Mouse (Mus musculus) left cerebral cortex, adult 2 months (tissue): ENCODE measurements at regions not wholly inside any gene's neighbourhood (a gene's known extent, or its start where the extent isn't known, plus 50 kb on each side); places are given as distances from the start of the nearest gene placed in this dataset.

Experiments used
- DNase-seq, 2 experiments: peaks; one replicate each; pipeline ENCODE4 v3.0.0; 2021 to 2022; ENCODE audit warnings: low spot score in 2 of 2, mixed read lengths in 1 of 2; ENCODE audit errors: extremely low spot score in 1 of 2
- H3K27ac ChIP-seq: fragments of 200-600 bp; 2 replicates; pipeline ENCODE4 v1.8.1; 2022
- H3K4me3 ChIP-seq: fragments of 200-600 bp; 2 replicates; pipeline ENCODE4 v1.8.1; 2022
- CTCF ChIP-seq: fragments of 200-600 bp; IDR thresholded peaks from 2 replicates; pipeline ENCODE4 v1.8.1; 2022; ENCODE audit warnings: antibody characterized with exemption, mild to moderate bottlenecking, moderate library complexity
- intact Hi-C: fragments of 180-260 bp; cut with DNase I; formaldehyde crosslinking; loops from one replicate; pipeline ENCODE4 v1.15.1; 2025

DNA sequence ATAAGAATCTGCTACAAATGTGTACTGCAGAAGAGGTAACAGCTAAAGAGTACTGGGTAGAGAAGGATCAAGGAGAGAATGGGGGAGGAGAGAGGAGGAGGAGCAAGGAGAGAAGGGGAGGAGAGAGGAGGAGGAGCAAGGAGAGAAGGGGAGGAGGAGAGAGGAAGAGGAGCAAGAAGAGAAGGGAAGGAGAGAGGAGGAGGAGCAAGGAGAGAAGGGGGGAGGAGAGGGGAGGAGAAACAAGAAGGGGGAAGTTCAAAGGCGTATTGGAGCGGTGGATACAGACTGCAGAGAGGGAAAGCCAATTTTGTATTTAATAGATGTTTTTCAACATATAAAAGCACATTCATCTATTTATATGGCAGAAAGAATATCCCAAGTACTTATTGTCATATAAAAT lies 407.6 kb downstream of the Rnd3 start:
- intact Hi-C loops = no loop called here
- no peak overlapping the region for H3K4me3 ChIP-seq
- no peak for TF ChIP-seq CTCF
- H3K27ac ChIP-seq = no peak overlapping the region
- no peak for DNase-seq

DNA sequence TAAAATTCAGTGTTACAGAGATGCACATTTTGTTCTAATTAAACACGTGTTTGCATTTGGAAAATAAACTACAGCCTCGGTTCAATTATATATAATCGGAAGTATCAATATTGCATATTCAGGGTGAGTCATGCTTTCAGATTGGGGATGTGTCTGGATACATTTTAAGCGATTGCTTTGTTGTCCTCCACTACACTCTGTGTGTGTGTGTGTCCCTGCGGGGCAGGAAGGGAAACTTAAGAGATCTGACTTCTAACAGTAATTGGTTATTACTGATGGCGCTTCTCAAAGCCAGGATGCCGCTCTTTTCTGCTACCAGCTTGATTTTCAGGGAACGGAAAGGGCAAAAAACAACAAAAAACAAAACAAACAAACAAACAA lies 409.3 kb downstream of the Rnd3 start:
- no peak for DNase-seq
- intact Hi-C loops = no loop called here
- TF ChIP-seq CTCF = no peak
- no peak overlapping the region for H3K27ac ChIP-seq
- no peak overlapping the region for H3K4me3 ChIP-seq

DNA sequence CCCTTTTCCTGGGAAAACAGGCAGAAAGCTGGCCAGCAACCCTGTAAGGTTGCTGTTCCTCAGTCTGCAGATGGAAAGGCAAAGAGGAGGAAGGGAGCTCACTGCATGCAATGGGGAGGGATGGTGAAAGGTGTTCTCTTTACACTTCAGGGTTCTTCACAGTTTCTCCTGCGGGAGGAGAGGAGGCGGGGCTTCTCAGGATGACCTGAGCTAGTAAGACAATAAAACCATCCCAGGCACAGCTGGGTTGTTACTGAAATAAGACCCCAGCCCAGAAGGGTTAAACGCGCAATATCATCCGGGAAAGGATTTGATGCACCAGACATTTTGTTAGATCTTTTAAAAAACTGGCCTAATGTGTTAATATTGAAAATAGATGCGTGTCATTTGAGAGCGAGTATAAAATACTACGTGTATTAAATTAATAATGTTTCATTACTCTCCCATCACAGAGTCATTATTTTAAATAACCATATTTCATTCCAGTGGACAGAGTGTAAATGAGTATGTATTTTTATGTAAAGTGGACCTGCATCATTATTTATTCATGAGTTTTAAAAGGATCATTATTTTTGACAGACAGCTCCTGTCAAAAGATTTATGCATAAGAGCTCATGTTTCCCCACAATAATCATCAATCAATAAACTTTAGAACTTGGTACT lies 409.8 kb downstream of the Rnd3 start:
- Histone ChIP-seq H3K4me3 (no peak overlapping the region), H3K27ac (no peak overlapping the region)
- intact Hi-C loops = no loop called here
- DNase-seq = no peak
- no peak for TF ChIP-seq CTCF

DNA sequence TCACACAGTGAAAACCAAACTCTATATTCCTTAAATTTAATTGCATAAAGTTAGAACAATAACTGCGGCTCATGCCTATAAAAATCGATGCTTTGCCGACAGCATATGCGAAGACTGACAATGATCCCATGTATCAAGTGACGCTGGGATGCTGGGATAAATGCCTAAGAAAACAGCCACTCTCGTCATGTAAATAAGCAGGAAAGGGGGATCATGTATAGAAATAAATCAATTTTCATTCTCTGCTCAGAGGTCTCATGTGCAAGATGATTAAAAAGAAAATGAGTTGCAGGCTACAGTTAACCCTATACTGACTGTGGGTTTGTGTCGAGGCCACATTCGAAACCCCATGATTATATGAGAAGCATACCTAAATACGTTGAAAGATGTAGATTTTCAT lies 411.2 kb downstream of the Rnd3 start:
- DNase-seq = no peak
- TF ChIP-seq CTCF = no peak
- H3K4me3 ChIP-seq = no peak overlapping the region
- no peak overlapping the region for H3K27ac ChIP-seq
- intact Hi-C loops = no loop called here

DNA sequence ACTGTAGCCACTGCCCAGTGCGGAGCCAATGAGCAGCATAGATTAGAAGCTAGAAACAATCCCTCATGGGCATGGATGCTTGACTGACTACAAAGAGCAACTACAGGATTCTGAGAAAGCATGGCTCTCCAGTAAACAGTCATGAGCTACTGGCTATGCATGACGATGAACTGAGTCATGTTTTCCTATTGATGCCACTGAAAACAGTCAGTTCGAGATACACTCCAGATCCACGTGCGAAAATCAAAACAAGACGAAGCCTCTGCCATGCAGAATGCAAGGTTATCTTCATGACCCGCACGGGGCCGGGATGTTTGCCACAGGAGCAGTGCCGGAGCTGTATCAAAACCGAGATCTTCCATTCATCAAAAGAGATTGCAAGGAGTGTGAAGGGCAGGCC lies 413.9 kb downstream of the Rnd3 start:
- Histone ChIP-seq H3K27ac (no peak overlapping the region), H3K4me3 (no peak overlapping the region)
- no peak for DNase-seq
- TF ChIP-seq CTCF = no peak
- intact Hi-C loops = no loop called here

DNA sequence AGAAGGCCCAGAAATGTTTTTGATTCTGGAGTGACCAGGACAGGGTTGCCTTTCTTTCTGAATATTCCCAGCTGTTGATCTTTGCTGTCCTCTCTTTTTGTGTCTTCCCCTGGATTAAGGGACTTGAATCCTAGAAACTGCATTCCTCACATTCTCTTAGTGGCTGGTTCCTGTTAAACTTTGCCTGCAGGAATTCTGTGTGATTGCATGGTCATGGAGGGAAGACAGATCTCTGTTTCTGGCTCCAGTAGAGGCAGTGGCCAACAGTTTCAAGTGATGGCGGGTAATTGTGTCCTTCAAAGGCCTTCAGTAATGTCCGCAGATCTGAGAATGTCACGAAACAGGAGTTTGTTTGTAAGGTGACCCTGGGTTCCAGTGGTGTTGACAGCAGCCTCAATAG lies 410.1 kb upstream of the Mmadhc start:
- no peak for TF ChIP-seq CTCF
- DNase-seq = no peak
- intact Hi-C loops = no loop called here
- Histone ChIP-seq H3K4me3 (no peak overlapping the region), H3K27ac (no peak overlapping the region)

DNA sequence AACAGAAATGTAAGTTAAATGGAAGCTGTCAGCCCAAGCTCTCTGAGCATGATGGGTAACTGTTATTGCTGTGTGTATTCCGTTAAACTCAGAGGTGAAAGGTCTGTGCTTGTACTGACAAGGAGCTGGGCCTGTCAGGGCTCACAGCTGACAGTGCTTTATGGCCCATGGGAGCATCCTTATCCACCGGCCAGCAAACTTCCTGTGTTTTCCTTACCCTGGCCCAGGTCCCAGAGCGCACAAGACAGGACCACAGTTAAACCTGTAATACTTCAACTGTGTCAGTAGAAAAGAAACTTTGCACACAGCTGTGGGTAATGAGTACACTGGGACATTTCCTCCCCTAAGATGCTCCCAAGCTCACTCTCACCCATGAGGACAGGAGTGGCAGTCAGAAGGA lies 407.7 kb upstream of the Mmadhc start:
- Histone ChIP-seq H3K27ac (no peak overlapping the region), H3K4me3 (no peak overlapping the region)
- no peak for TF ChIP-seq CTCF
- DNase-seq = no peak
- intact Hi-C loops = no loop called here

DNA sequence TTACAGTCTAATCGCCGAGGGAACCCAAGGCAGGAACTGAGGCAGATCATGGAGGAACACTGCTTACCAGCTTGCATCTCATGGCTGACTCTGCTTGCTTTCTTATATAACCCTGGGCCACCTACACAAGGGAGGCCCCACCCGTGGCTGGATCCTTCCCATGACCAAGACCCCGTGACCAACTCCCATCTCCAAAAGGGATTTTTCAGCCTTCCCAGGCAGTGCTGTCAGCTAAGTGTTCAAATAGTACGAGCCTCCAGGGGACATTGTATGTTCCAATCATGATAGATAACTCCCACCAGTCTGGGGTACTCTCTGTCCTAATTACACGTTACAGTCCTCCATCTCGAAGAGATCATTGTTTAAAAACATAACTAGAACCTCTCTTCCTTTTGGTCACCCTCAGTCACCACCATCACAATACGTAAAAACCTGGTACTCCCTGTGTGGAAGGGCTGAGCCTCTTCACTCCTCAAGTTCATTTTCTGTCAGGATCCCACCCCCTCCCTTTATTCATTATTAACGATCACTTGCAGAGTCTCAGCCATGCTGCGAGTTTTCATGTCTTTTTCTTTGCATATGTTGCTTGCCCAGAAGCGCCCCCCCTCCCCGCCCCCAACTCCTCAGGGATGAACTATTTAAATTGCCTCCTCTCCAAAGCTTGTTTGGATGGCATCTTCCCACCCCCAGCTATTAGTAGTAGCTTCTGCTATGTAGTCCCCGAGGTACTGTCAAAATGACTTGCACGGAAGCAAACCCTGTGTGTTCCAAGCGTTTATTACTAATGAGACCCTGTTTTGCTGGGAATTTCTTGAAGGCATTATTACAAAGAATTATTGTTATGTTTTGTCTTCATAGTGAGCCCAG lies 406.2 kb upstream of the Mmadhc start:
- H3K27ac ChIP-seq = no peak overlapping the region
- intact Hi-C loops = no loop called here
- DNase-seq = no peak
- no peak overlapping the region for H3K4me3 ChIP-seq
- TF ChIP-seq CTCF = no peak

DNA sequence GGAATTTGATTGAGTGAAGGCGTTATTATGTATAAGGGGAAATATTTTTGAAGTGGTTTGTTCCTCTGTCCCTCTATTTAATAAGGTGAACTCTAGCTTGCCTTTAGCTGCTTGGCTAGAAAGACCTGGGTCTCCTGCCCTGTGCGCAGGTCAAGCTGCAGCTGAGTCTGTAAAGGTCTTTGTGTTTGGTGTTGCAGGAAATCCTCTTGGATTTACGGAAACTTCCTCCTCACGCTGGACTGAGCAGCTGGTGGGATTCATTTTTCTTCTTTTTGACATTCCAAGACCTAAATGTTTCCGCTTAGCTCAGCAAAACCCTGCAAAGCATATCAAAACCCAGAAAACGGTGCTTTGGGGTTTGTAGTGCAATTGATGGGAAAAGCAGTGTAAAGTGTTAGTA lies 402.2 kb upstream of the Mmadhc start:
- no peak for DNase-seq
- intact Hi-C loops = no loop called here

DNA sequence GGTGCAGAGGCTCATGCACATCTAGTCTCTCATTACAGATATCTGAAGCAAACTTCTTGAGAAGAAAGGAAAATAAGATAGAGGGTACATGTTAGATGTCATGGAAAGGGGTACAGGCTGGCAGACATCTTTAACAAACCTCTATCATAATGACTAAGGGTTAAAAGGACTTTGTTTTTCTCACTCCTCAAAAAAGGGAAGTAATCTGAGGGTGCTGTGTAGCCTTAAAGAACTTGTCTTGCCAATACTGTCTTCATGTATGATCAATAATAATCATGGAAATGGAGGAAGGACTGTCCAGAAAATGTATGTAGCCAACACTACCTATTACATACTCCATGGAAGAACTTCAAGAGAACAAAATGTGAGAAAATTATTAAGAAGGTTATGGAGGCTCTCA lies 400.0 kb upstream of the Mmadhc start:
- no peak for TF ChIP-seq CTCF
- no peak for DNase-seq
- intact Hi-C loops = no loop called here
- Histone ChIP-seq H3K4me3 (no peak overlapping the region), H3K27ac (no peak overlapping the region)

More for the DNA sequence above, 402.2 kb upstream of the Mmadhc start:
- no peak overlapping the region for H3K27ac ChIP-seq
- H3K4me3 ChIP-seq = no peak overlapping the region
- no peak for TF ChIP-seq CTCF

DNA sequence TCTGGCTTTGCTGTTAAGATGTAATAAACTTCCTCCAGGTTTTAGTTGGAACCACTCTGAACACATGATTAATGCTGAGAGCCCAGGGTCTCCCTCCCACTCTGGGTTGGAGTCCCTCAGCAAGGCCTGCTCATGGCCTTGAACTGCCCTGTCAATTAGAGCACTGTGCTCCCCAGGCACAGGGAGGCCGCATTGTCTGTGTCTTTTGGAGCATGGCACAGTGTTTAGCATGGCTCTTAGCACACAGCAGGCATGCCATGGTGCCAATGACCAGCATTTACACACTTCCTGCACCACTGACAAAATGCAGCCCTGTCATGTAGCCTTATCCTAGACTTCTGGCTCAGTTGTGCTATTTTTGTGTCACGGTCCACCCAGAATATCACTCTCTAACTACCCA lies 398.2 kb upstream of the Mmadhc start:
- intact Hi-C loops = no loop called here
- no peak overlapping the region for H3K4me3 ChIP-seq
- no peak for DNase-seq

DNA sequence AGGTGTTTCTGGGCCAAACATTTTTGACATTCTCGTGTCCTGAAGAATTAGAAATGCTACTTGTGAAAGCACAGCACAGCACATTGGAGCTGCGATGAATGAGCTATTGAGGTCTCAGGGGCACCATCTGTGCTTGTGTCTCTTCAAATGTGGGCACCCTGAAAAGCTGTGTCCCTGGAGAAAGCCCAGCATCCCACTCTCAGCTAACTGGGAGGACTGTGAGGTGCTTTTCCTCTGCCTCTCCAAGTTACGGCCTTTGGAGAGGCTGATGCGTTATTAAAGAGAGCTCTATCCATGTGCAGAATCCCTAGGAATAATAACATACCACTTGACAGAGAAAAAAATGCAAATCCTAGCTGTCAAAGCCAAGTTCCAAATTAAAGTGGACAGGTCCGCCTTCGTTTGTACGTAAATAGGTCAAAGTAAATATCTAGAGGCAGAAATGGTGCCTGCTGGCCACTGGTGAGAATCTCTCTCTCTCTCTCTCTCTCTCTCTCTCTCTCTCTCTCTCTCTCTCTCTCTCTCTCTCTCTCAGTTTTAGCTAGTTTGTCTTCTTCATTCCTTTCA lies 397.3 kb upstream of the Mmadhc start:
- no peak for TF ChIP-seq CTCF
- DNase-seq = no peak
- intact Hi-C loops = no loop called here
- no peak overlapping the region for H3K4me3 ChIP-seq
- H3K27ac ChIP-seq = no peak overlapping the region

More for the DNA sequence above, 398.2 kb upstream of the Mmadhc start:
- TF ChIP-seq CTCF = no peak
- H3K27ac ChIP-seq = no peak overlapping the region
